Mouse (Mus musculus) liver, embryonic 14.5 days (tissue): ENCODE measurements at regions not wholly inside any gene's neighbourhood (a gene's known extent, or its start where the extent isn't known, plus 50 kb on each side); places are given as distances from the start of the nearest gene placed in this dataset.

Source experiments
- CTCF ChIP-seq: IDR thresholded peaks from 2 replicates; pipeline ENCODE4 v1.5.1; 2016; ENCODE audit warnings: antibody characterized with exemption, low read depth, control low read depth
- EP300 ChIP-seq: IDR thresholded peaks from 2 replicates; pipeline ENCODE4 v1.6.1; 2016; ENCODE audit warnings: antibody characterized with exemption, low read depth

GRCm38 (mm10) chr7:117930392-117930791, 185.6 kb downstream of the Rps15a start:
- TF ChIP-seq EP300 (no peak), CTCF (no peak)
